Mouse (Mus musculus) lung, adult 2 months (tissue): Measurements from ENCODE around the gene Cpne5.

Source experiments
- CTCF ChIP-seq: fragments of 200-500 bp; IDR thresholded peaks from 2 replicates; pipeline ENCODE4 v1.5.1; 2011; ENCODE audit warnings: mild to moderate bottlenecking, low read length, control low read depth; ENCODE audit not compliant: insufficient read depth
- POLR2A ChIP-seq: fragments of 200-500 bp; IDR thresholded peaks from 2 replicates; pipeline ENCODE4 v1.6.1; 2011; ENCODE audit warnings: low read depth, mild to moderate bottlenecking, control low read depth, low read length, borderline replicate concordance; ENCODE audit errors: extremely low read depth

DNA sequence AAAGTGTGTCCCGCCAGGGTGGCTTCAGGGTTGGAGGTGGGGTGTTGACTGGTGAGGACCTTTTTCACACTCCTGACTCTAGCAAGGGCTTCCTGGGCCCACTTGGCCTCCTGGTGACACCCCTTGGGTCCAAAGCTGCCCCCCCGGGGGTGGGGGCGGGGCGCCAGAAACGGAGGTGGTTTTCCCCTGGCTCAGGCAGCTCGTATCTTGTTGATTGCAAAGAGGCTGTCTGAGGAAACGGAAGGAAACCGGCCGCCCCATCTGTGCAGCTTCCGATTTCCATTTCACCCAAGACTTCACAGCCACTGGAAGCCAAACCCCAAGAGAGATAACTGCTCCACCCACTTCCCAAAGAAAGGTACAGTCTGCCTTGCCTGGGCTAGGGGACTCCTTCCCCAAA, 65.9 kb downstream of the Cpne5 start:
- TF ChIP-seq CTCF (no peak), POLR2A (no peak)
